Mouse (Mus musculus): ENCODE measurements around the gene Crygn. TPM values are rescaled to one million over a fixed set of nuclear protein-coding genes. Genes with fewer than 3 reads are reported as not detected.

Gene Crygn
- polyA plus RNA-seq, 1 experiment from 2014 or later: 1.7 TPM

- no peak overlapping the region for H3K9ac ChIP-seq (ENCODE audit: low read depth, low read length)
- no peak for ATAC-seq (ENCODE audit: low FRiP score, low TSS enrichment)
- H3K27ac ChIP-seq (ENCODE audit: low read depth, low read length): no peak overlapping the region
- no peak overlapping the region for H3K4me2 ChIP-seq (replicated peaks; ENCODE audit: low read depth, low read length)
- no peaks in the 10 kb centered on the region for H3K27me3 ChIP-seq (ENCODE audit: control insufficient read depth, insufficient read depth, low read length)
- H3K36me3 ChIP-seq (ENCODE audit: control insufficient read depth, insufficient read depth, low read length): peaks cover 96% of the 10 kb centered on the region
- H3K9me3 ChIP-seq (ENCODE audit: control insufficient read depth, low read length): no peaks in the 10 kb centered on the region
- 78% methylated on average over 8 of the region's 8 CpGs for WGBS
- H3K4me1 ChIP-seq (ENCODE audit: control insufficient read depth, insufficient read depth, low read length): no peaks in the 10 kb centered on the region
- no peak overlapping the region for H3K4me3 ChIP-seq (ENCODE audit: low read length)
Measured at GRCm38 (mm10) chr5:24704615-24705014, 53.2 kb downstream of the Crygn start.

GRCm38 (mm10) chr5:24701271-24701670, 56.5 kb downstream of the Crygn start:
- Histone ChIP-seq H3K4me2 (replicated peaks; ENCODE audit: low read depth, low read length) (no peak overlapping the region), H3K9ac (ENCODE audit: low read depth, low read length) (no peak overlapping the region), H3K4me1 (ENCODE audit: control insufficient read depth, insufficient read depth, low read length) (no peaks in the 10 kb centered on the region), H3K27me3 (ENCODE audit: control insufficient read depth, insufficient read depth, low read length) (no peaks in the 10 kb centered on the region), H3K36me3 (ENCODE audit: control insufficient read depth, insufficient read depth, low read length) (peaks cover 95% of the 10 kb centered on the region), H3K9me3 (ENCODE audit: control insufficient read depth, low read length) (no peaks in the 10 kb centered on the region), H3K27ac (ENCODE audit: low read depth, low read length) (no peak overlapping the region), H3K4me3 (ENCODE audit: low read length) (no peak overlapping the region)
- WGBS: 88% methylated on average over 3 of the region's 3 CpGs
- no peak for ATAC-seq (ENCODE audit: low FRiP score, low TSS enrichment)

Other genes starting within 250 kb of the Crygn start
- gene Gbx1, start 230.8 kb downstream of the Crygn start, polyA plus RNA-seq (2014; fragmentation: Nextera tagmentation; extraction: Ambion mirVana): 0.05 TPM in 1 of 2 replicates, not detected in the other
- 0.54 and 0.91 TPM in 2 replicates for gene Asb10, start 217.0 kb downstream of the Crygn start, polyA plus RNA-seq (2014; fragmentation: Nextera tagmentation; extraction: Ambion mirVana)
- 0.26 and 0.34 TPM in 2 replicates for gene 4931409K22Rik, start 201.2 kb downstream of the Crygn start, polyA plus RNA-seq (2014; fragmentation: Nextera tagmentation; extraction: Ambion mirVana)
- 102 and 121 TPM in 2 replicates for gene Abcf2, start 180.5 kb downstream of the Crygn start, polyA plus RNA-seq (2014; fragmentation: Nextera tagmentation; extraction: Ambion mirVana)
- gene Chpf2, start 171.3 kb downstream of the Crygn start, polyA plus RNA-seq (2014; fragmentation: Nextera tagmentation; extraction: Ambion mirVana): 8.3 and 11.0 TPM in 2 replicates
- gene Smarcd3, start 133.6 kb downstream of the Crygn start, polyA plus RNA-seq (2014; fragmentation: Nextera tagmentation; extraction: Ambion mirVana): 40.4 and 41.1 TPM in 2 replicates
- 33.9 and 45.0 TPM in 2 replicates for gene Nub1, start 72.5 kb downstream of the Crygn start, polyA plus RNA-seq (2014; fragmentation: Nextera tagmentation; extraction: Ambion mirVana)
- 36.1 and 37.0 TPM in 2 replicates for gene Wdr86, start 27.3 kb downstream of the Crygn start, polyA plus RNA-seq (2014; fragmentation: Nextera tagmentation; extraction: Ambion mirVana)
- 215 and 247 TPM in 2 replicates for gene Rheb, start 84.6 kb upstream of the Crygn start, polyA plus RNA-seq (2014; fragmentation: Nextera tagmentation; extraction: Ambion mirVana)

All from kidney, embryonic 14.5 days (tissue).